Mouse (Mus musculus): ENCODE results near the gene Gm11361. TPM values are rescaled to one million over a fixed set of nuclear protein-coding genes. Genes with fewer than 3 reads are reported as not detected.

Gm11361 gene
- polyA plus RNA-seq (2015; fragmentation: Nextera tagmentation; extraction: Ambion mirVana), result 4.6 and 6.0 TPM in 2 replicates

- Histone ChIP-seq H3K4me2 (no peak within 1 kb of the TSS), H3K9ac (replicated peaks) (no peak within 1 kb of the TSS), H3K4me3 (replicated peaks) (no peak within 1 kb of the TSS), H3K27me3 (replicated peaks) (no peaks in the 10 kb centered on the region), H3K9me3 (replicated peaks) (no peaks in the 10 kb centered on the region), H3K27ac (replicated peaks) (no peak within 1 kb of the TSS), H3K4me1 (no peaks in the 10 kb centered on the region), H3K36me3 (no peaks in the 10 kb centered on the region)
- no peak for ATAC-seq (ENCODE audit: low FRiP score)
- 97% methylated on average over 3 of the region's 3 CpGs for WGBS
Observed at GRCm38 (mm10) chr13:28257228-28257627, at the start of gene Gm11361. Gene Gm11361 (plus strand): TSS chr13:28257528.

- Histone ChIP-seq H3K4me1 (no peaks in the 10 kb centered on the region), H3K4me3 (replicated peaks) (no peak overlapping the region), H3K27me3 (replicated peaks) (no peaks in the 10 kb centered on the region), H3K4me2 (no peak overlapping the region), H3K9me3 (replicated peaks) (no peaks in the 10 kb centered on the region), H3K27ac (replicated peaks) (no peak overlapping the region), H3K36me3 (no peaks in the 10 kb centered on the region), H3K9ac (replicated peaks) (no peak overlapping the region)
- 18% methylated on average over 1 of the region's 1 CpGs for WGBS
- no peak for ATAC-seq (ENCODE audit: low FRiP score)
Observed at GRCm38 (mm10) chr13:28264399-28264798, 7.1 kb downstream of the Gm11361 start.

- H3K4me1 ChIP-seq, result no peaks in the 10 kb centered on the region
- no peaks in the 10 kb centered on the region for H3K27me3 ChIP-seq (replicated peaks)
- no peak overlapping the region for H3K4me3 ChIP-seq (replicated peaks)
- WGBS, result 92% methylated on average over 3 of the region's 3 CpGs
- no peak overlapping the region for H3K27ac ChIP-seq (replicated peaks)
- H3K9ac ChIP-seq (replicated peaks), result no peak overlapping the region
- no peak for ATAC-seq (ENCODE audit: low FRiP score)
- no peaks in the 10 kb centered on the region for H3K36me3 ChIP-seq
- no peaks in the 10 kb centered on the region for H3K9me3 ChIP-seq (replicated peaks)
- H3K4me2 ChIP-seq, result no peak overlapping the region
Observed at GRCm38 (mm10) chr13:28287368-28287767, 30.0 kb downstream of the Gm11361 start.

- no peak overlapping the region for H3K4me3 ChIP-seq (replicated peaks)
- no peaks in the 10 kb centered on the region for H3K36me3 ChIP-seq
- no peaks in the 10 kb centered on the region for H3K9me3 ChIP-seq (replicated peaks)
- no peak overlapping the region for H3K9ac ChIP-seq (replicated peaks)
- H3K4me1 ChIP-seq, result peaks cover 20% of the 10 kb centered on the region
- ATAC-seq (ENCODE audit: low FRiP score), result no peak
- H3K27me3 ChIP-seq (replicated peaks), result no peaks in the 10 kb centered on the region
- WGBS, result 54% methylated on average over 4 of the region's 4 CpGs
- H3K4me2 ChIP-seq, result no peak overlapping the region
- peak overlapping the region; percentile 81 for H3K27ac ChIP-seq (replicated peaks)
Observed at GRCm38 (mm10) chr13:28294272-28294671, 36.9 kb downstream of the Gm11361 start.

GRCm38 (mm10) chr13:28294757-28295361 lies 37.5 kb downstream of the Gm11361 start:
- ATAC-seq (ENCODE audit: low FRiP score), result peak; percentile 92
- H3K9ac ChIP-seq (replicated peaks), result no peak overlapping the region
- H3K4me1 ChIP-seq, result peaks cover 20% of the 10 kb centered on the region
- H3K9me3 ChIP-seq (replicated peaks), result no peaks in the 10 kb centered on the region
- H3K36me3 ChIP-seq, result no peaks in the 10 kb centered on the region
- H3K27me3 ChIP-seq (replicated peaks), result no peaks in the 10 kb centered on the region
- WGBS, result 0% methylated on average over 3 of the region's 3 CpGs
- H3K4me2 ChIP-seq, result peak overlapping the region; percentile 19; the same call in 1 of the 2 replicates
- no peak overlapping the region for H3K4me3 ChIP-seq (replicated peaks)
- peak overlapping the region; percentile 81 for H3K27ac ChIP-seq (replicated peaks)

GRCm38 (mm10) chr13:28295492-28295891 lies 38.2 kb downstream of the Gm11361 start:
- WGBS, result 22% methylated on average over 5 of the region's 5 CpGs
- Histone ChIP-seq H3K4me3 (replicated peaks) (no peak overlapping the region), H3K36me3 (no peaks in the 10 kb centered on the region), H3K9ac (replicated peaks) (no peak overlapping the region), H3K4me1 (peaks cover 20% of the 10 kb centered on the region), H3K4me2 (peak overlapping the region; percentile 33), H3K27ac (replicated peaks) (peak overlapping the region; percentile 75), H3K9me3 (replicated peaks) (no peaks in the 10 kb centered on the region), H3K27me3 (replicated peaks) (no peaks in the 10 kb centered on the region)
- peak; percentile 83 for ATAC-seq (ENCODE audit: low FRiP score)

GRCm38 (mm10) chr13:28297098-28297497 lies 39.8 kb downstream of the Gm11361 start:
- WGBS, result 81% methylated on average over 2 of the region's 2 CpGs
- no peak overlapping the region for H3K27ac ChIP-seq (replicated peaks)
- no peak overlapping the region for H3K4me2 ChIP-seq
- no peak overlapping the region for H3K4me3 ChIP-seq (replicated peaks)
- no peaks in the 10 kb centered on the region for H3K27me3 ChIP-seq (replicated peaks)
- H3K9ac ChIP-seq (replicated peaks), result no peak overlapping the region
- peaks cover 20% of the 10 kb centered on the region for H3K4me1 ChIP-seq
- no peak for ATAC-seq (ENCODE audit: low FRiP score)
- H3K9me3 ChIP-seq (replicated peaks), result no peaks in the 10 kb centered on the region
- no peaks in the 10 kb centered on the region for H3K36me3 ChIP-seq

- H3K27ac ChIP-seq (replicated peaks), result no peak overlapping the region
- no peak overlapping the region for H3K4me2 ChIP-seq
- ATAC-seq (ENCODE audit: low FRiP score), result no peak
Observed at GRCm38 (mm10) chr13:28297577-28297976, 40.2 kb downstream of the Gm11361 start.

More at GRCm38 (mm10) chr13:28297577-28297976, 40.2 kb downstream of the Gm11361 start:
- no peak overlapping the region for H3K4me3 ChIP-seq (replicated peaks)
- H3K36me3 ChIP-seq, result no peaks in the 10 kb centered on the region
- no peak overlapping the region for H3K9ac ChIP-seq (replicated peaks)
- H3K4me1 ChIP-seq, result peaks cover 20% of the 10 kb centered on the region
- H3K9me3 ChIP-seq (replicated peaks), result no peaks in the 10 kb centered on the region
- 64% methylated on average over 2 of the region's 2 CpGs for WGBS
- no peaks in the 10 kb centered on the region for H3K27me3 ChIP-seq (replicated peaks)

Other genes with a start within 250 kb of the Gm11361 start
- not detected in 2 replicates for gene Prl4a1, start 241.3 kb upstream of the Gm11361 start, polyA plus RNA-seq (2015; fragmentation: Nextera tagmentation; extraction: Ambion mirVana)
- gene Prl5a1, start 115.0 kb upstream of the Gm11361 start, polyA plus RNA-seq (2015; fragmentation: Nextera tagmentation; extraction: Ambion mirVana), result not detected in 2 replicates